Mouse (Mus musculus): ENCODE measurements around the gene Krt80. TPM values are rescaled to one million over a fixed set of nuclear protein-coding genes. Genes with fewer than 3 reads are reported as not detected.

Gene Krt80
- polyA plus RNA-seq, 1 experiment: 3.8 TPM

GRCm38 (mm10) chr15:101376776-101377061 is 6.8 kb upstream of the Krt80 start:
- TF ChIP-seq POLR2A (IDR thresholded peaks at IDR 0.05; ENCODE audit: control insufficient read depth, extremely low read depth, insufficient read depth, low read length, poor library complexity) (no peak), CTCF (IDR thresholded peaks at IDR 0.05; ENCODE audit: borderline replicate concordance, control insufficient read depth, extremely low read depth, insufficient read depth, low read length, poor library complexity) (no peak)
- 93% methylated on average over 5 of the region's 5 CpGs for WGBS

GRCm38 (mm10) chr15:101375956-101376775 is 6.2 kb upstream of the Krt80 start:
- H3K4me1 ChIP-seq (replicated peaks; ENCODE audit: control insufficient read depth, insufficient read depth, low read length): peaks cover 3% of the 10 kb centered on the region; the same call in 1 of the 2 replicates
- no peak overlapping the region for H3K4me3 ChIP-seq (ENCODE audit: control insufficient read depth, insufficient read depth, low read length)
- no peaks in the 10 kb centered on the region for H3K27me3 ChIP-seq (ENCODE audit: control insufficient read depth, insufficient read depth, low read length)
- TF ChIP-seq CTCF (IDR thresholded peaks at IDR 0.05; ENCODE audit: borderline replicate concordance, control insufficient read depth, extremely low read depth, insufficient read depth, low read length, poor library complexity) (no peak), POLR2A (IDR thresholded peaks at IDR 0.05; ENCODE audit: control insufficient read depth, extremely low read depth, insufficient read depth, low read length, poor library complexity) (no peak)
- DNase-seq: no peak
- H3K27ac ChIP-seq (ENCODE audit: control insufficient read depth, insufficient read depth, low read length): no peak overlapping the region
- WGBS: 61% methylated on average over 6 of the region's 6 CpGs
- H3K36me3 ChIP-seq (ENCODE audit: control insufficient read depth, insufficient read depth, low read length): no peaks in the 10 kb centered on the region

More at GRCm38 (mm10) chr15:101376776-101377061, 6.8 kb upstream of the Krt80 start:
- Histone ChIP-seq H3K4me3 (ENCODE audit: control insufficient read depth, insufficient read depth, low read length) (no peak overlapping the region), H3K27me3 (ENCODE audit: control insufficient read depth, insufficient read depth, low read length) (no peaks in the 10 kb centered on the region), H3K36me3 (ENCODE audit: control insufficient read depth, insufficient read depth, low read length) (no peaks in the 10 kb centered on the region), H3K4me1 (replicated peaks; ENCODE audit: control insufficient read depth, insufficient read depth, low read length) (peaks cover 3% of the 10 kb centered on the region; the same call in 1 of the 2 replicates), H3K27ac (ENCODE audit: control insufficient read depth, insufficient read depth, low read length) (no peak overlapping the region)
- DNase-seq: no peak

- TF ChIP-seq POLR2A (IDR thresholded peaks at IDR 0.05; ENCODE audit: control insufficient read depth, extremely low read depth, insufficient read depth, low read length, poor library complexity) (no peak), CTCF (IDR thresholded peaks at IDR 0.05; ENCODE audit: borderline replicate concordance, control insufficient read depth, extremely low read depth, insufficient read depth, low read length, poor library complexity) (no peak)
- H3K4me3 ChIP-seq (ENCODE audit: control insufficient read depth, insufficient read depth, low read length): no peak overlapping the region
- peaks cover 3% of the 10 kb centered on the region; the same call in 1 of the 2 replicates for H3K4me1 ChIP-seq (replicated peaks; ENCODE audit: control insufficient read depth, insufficient read depth, low read length)
- no peak overlapping the region for H3K27ac ChIP-seq (ENCODE audit: control insufficient read depth, insufficient read depth, low read length)
- no peaks in the 10 kb centered on the region for H3K27me3 ChIP-seq (ENCODE audit: control insufficient read depth, insufficient read depth, low read length)
- no peak for DNase-seq
- H3K36me3 ChIP-seq (ENCODE audit: control insufficient read depth, insufficient read depth, low read length): no peaks in the 10 kb centered on the region
- whole genome bisulfite sequencing: 12% methylated on average over 4 of the region's 4 CpGs
Observed at GRCm38 (mm10) chr15:101374879-101375278, 4.9 kb upstream of the Krt80 start.

- H3K4me3 ChIP-seq (ENCODE audit: control insufficient read depth, insufficient read depth, low read length): no peak overlapping the region
- no peaks in the 10 kb centered on the region for H3K27me3 ChIP-seq (ENCODE audit: control insufficient read depth, insufficient read depth, low read length)
- H3K36me3 ChIP-seq (ENCODE audit: control insufficient read depth, insufficient read depth, low read length): no peaks in the 10 kb centered on the region
- TF ChIP-seq CTCF (IDR thresholded peaks at IDR 0.05; ENCODE audit: borderline replicate concordance, control insufficient read depth, extremely low read depth, insufficient read depth, low read length, poor library complexity) (no peak), POLR2A (IDR thresholded peaks at IDR 0.05; ENCODE audit: control insufficient read depth, extremely low read depth, insufficient read depth, low read length, poor library complexity) (no peak)
- 68% methylated on average over 16 of the region's 16 CpGs for WGBS
- peaks cover 3% of the 10 kb centered on the region; the same call in 1 of the 2 replicates for H3K4me1 ChIP-seq (replicated peaks; ENCODE audit: control insufficient read depth, insufficient read depth, low read length)
- H3K27ac ChIP-seq (ENCODE audit: control insufficient read depth, insufficient read depth, low read length): no peak overlapping the region
- no peak for DNase-seq
Observed at GRCm38 (mm10) chr15:101373286-101373898, 3.4 kb upstream of the Krt80 start.

GRCm38 (mm10) chr15:101372131-101372977 is 2.4 kb upstream of the Krt80 start:
- DNase-seq: no peak
- Histone ChIP-seq H3K4me3 (ENCODE audit: control insufficient read depth, insufficient read depth, low read length) (no peak overlapping the region), H3K4me1 (replicated peaks; ENCODE audit: control insufficient read depth, insufficient read depth, low read length) (peaks cover 3% of the 10 kb centered on the region; the same call in 1 of the 2 replicates), H3K27ac (ENCODE audit: control insufficient read depth, insufficient read depth, low read length) (no peak overlapping the region), H3K36me3 (ENCODE audit: control insufficient read depth, insufficient read depth, low read length) (no peaks in the 10 kb centered on the region), H3K27me3 (ENCODE audit: control insufficient read depth, insufficient read depth, low read length) (no peaks in the 10 kb centered on the region)
- 87% methylated on average over 7 of the region's 7 CpGs for WGBS
- no peak for TF ChIP-seq CTCF (IDR thresholded peaks at IDR 0.05; ENCODE audit: borderline replicate concordance, control insufficient read depth, extremely low read depth, insufficient read depth, low read length, poor library complexity)
- no peak for TF ChIP-seq POLR2A (IDR thresholded peaks at IDR 0.05; ENCODE audit: control insufficient read depth, extremely low read depth, insufficient read depth, low read length, poor library complexity)

All from thymus, adult 2 months (tissue).